Mouse (Mus musculus): ENCODE measurements around the gene Dab2ip.

GRCm38 (mm10) chr2:35574643-35575042, 16.6 kb downstream of the Dab2ip start:
- TF ChIP-seq CTCF (IDR thresholded peaks at IDR 0.05 in 2 of 3, conservative IDR thresholded peaks at IDR 0.05 in 1 of 3; ENCODE audit: control insufficient read depth in 1 of 3, insufficient read depth in 1 of 3, low read depth in 2 of 3, low read length in 3 of 3, poor library complexity in 1 of 3, severe bottlenecking in 1 of 3) (no peak), ETS1 (IDR thresholded peaks at IDR 0.05; ENCODE audit: low read depth, low read length) (no peak), ZMIZ1 (IDR thresholded peaks at IDR 0.05; ENCODE audit: low read depth, low read length) (no peak), KAT2A (conservative IDR thresholded peaks at IDR 0.05; ENCODE audit: low read depth, low read length) (no peak), MAX (IDR thresholded peaks at IDR 0.05; ENCODE audit: low read length) (no peak), TBP (IDR thresholded peaks at IDR 0.05; ENCODE audit: low read depth, low read length) (no peak), POLR2A (IDR thresholded peaks at IDR 0.05; ENCODE audit: control insufficient read depth in 1 of 2, insufficient read depth in 1 of 2, low read depth in 1 of 2, low read length in 2 of 2, poor library complexity in 1 of 2) (no peak), NRF1 (IDR thresholded peaks at IDR 0.05; ENCODE audit: insufficient read depth, low read depth, low read length, poor library complexity, severe bottlenecking) (no peak)
